Mouse (Mus musculus) monocyte, adult 2 months (primary cell): Measurements from ENCODE around the gene Smg6.
"Not testable (repeated sequence)": the region's sequence is repeated elsewhere in the genome, so short reads cannot be mapped to it uniquely, and the experiment has no call there.

Experiments used
- DNase-seq, 2 experiments: peaks; one replicate each; pipeline ENCODE4 v3.0.0; 2022; ENCODE audit warnings: low spot score in 2 of 2, low read depth in 1 of 2

The Smg6 gene

DNA sequence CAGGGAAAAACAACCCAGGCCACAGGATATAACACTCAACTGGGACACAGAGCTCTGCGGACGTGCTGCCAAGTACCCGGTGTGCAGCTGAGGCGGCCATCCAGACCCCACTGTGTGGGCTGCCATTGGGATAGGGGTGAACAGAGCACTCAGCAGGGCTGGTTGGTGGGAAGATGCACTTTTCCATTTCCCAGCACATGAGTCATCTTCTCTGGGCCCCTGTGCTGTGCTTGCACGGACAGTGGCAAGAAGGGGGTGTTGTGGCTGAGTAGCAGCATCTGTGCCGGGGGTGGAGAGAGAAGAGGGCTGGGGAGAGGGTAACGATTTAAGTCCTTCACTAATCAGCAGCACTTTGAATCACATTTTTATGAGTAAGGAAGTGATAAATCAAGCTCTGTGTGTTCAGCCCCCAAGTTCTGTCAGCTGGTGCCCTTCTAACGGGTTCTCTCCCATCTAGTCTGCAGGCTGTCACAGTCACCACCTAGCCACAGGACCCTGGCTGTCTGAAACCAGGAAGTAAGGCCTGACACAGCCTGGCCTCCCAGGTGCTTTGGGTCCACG is 66.9 kb downstream of the Smg6 start:
- no peak for DNase-seq

DNA sequence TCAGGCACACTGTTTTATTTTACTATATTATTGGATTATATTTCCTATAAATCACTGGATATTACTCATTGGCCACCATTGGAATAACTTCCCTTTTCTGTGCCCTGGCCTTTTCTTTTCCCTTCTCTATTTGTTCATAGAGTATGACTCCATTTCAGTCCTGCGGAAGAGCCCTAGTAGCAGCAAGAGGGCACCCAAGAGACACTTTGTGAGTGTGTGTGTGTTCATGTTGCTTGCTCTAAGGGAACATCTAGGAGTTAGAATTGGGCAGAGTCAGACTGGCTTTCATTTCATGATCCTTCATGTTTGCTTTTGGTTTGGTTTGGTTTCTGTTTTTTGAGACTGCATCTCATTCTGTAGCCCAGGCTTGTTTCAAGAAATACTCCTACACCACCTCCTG is 68.5 kb downstream of the Smg6 start:
- no peak for DNase-seq

DNA sequence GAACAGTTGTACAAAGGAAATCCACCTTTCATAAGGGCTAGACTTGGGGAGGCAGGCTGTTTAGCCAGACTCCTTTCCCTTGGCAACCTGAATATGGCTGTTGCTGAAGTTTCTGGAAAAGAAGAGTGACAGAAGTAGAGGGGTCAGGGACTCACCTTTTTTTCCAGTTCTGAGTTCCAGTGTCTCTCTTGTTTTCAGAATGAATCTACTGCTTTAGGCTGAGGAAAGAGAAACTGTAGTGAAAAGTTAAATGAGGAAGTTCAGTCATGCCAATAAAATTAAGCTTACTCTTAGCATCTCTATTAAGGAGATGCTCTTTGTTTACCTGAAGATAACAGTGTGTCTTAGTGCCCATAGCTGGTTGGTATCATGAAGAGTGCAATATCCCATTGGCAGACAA is 69.2 kb downstream of the Smg6 start:
- DNase-seq, result no peak

DNA sequence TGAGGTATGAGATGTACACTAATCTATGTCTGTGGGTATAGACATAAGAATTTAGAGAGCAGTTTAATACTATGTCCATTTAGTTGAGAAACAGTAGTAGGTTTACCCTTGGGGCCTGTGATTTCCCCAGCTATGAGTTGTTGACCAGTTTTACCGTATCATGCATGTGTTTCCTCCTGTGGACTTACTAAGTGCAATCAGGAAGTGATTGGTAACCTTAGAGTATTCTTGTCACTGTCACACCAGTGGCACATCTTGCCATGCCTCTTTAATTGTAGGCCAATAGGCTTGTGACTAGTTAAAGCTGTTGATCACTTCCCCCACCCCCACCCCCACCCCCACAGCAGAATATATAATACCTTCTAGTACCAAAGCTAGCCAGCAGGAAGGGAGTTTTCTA is 70.9 kb downstream of the Smg6 start:
- no peak for DNase-seq

DNA sequence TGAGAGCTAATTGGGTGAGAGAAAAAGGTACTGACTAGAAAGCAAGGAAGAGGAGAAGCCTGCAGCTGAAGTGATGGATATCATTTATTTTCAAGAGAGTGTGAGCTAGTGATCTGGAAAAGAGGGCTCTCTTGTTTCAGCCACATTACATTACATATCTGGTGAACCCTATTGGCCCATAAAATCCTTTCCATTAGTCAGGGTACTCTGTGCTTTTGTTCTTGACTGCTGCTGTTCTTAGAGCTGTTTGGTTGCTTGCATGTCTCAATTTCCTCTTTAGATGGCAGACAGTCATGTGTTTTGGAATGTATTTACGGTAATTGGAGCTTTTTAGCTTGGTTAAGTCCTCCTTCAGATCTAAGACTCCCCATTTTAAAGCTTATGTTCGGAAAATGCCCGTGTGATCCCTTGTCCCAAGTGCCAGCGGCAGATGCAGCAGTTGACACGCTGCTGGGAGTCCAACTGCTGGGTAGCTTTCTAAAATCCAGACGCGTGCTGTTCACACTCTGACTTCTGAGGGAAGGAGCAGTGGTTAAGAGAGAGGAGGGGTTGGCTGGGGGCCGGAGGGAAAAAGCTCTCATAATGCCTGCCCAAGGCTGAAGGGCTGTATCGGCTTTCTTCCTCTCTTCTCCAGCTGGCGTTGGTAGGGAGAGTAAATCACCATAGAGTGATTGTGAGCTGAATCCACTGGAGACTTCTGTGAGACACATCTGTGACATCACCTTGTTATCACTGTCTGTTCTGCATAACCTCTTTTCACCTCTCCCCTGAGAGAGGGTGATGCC is 75.4 kb downstream of the Smg6 start:
- DNase-seq, result no peak

DNA sequence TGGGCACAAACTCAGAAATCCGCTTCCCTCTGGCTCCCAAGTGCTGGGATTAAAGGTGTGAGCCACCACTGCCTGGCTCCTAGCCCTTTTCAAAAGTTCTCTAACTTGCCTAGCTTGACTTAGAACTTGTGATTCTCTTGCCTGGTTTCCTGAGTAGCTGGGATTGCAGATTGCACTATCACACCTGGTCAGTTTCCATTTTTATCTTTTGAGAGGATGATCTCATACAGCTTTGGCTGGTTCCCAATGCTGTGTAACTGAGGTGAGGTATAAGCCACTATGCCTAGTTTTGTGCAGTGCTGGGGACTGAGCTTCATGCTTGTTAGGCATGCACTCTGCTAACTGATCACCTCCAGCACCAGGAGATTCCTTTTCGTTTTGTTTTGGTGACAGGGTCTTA is 82.6 kb downstream of the Smg6 start:
- no peak for DNase-seq

DNA sequence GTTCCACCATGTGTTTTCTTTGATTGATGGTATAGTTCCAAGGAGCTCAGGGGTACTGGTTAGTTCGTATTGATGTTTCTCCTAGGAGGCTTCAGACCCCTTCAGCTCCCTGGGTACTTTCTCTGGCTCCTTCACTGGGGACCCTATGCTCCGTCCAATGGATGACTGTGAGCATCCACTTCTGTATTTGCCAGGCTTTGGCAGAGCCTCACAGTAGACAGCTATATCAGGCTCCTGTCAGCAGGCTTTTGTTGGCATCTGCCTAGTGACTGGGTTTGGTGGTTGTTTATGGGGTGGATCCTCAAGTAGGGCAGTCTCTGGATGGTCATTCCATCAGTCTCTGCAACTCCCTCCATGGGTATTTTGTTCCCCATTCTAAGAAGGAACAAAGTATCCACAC is 83.9 kb downstream of the Smg6 start:
- not testable (repeated sequence) for DNase-seq

DNA sequence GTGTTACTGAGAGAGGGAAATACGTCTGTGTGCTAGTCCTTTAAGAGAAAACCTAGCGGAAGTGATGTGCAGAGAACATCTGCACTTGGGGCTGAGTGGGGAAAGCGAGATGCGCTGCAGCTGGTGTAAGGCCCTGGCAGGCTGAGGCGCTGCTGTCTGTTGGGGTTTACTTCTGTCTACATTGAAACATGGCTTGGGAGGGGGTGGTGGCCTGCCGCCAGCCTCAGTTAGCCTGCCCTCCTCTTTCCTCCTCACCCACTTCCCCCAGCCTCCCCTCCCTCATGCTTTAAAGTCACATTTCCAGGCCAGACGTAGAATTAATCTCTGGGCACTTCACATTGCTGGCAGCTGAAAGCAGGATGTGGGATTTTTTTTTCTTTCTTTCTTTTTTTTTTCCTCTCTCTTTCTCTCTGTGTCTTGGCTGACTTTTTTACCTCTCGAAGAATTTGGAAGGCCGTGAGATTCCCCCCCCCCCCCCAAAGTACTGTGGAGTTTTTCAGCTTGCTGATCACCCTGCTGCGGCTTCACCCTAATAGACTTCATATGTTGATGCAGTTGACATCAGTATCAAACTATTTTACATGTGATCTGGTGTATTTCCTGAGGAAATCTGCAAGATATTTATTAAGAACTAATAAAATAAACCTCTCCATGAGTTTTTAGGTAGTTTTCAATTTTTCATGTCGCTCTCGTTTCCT is 87.5 kb downstream of the Smg6 start:
- DNase-seq, result no peak

DNA sequence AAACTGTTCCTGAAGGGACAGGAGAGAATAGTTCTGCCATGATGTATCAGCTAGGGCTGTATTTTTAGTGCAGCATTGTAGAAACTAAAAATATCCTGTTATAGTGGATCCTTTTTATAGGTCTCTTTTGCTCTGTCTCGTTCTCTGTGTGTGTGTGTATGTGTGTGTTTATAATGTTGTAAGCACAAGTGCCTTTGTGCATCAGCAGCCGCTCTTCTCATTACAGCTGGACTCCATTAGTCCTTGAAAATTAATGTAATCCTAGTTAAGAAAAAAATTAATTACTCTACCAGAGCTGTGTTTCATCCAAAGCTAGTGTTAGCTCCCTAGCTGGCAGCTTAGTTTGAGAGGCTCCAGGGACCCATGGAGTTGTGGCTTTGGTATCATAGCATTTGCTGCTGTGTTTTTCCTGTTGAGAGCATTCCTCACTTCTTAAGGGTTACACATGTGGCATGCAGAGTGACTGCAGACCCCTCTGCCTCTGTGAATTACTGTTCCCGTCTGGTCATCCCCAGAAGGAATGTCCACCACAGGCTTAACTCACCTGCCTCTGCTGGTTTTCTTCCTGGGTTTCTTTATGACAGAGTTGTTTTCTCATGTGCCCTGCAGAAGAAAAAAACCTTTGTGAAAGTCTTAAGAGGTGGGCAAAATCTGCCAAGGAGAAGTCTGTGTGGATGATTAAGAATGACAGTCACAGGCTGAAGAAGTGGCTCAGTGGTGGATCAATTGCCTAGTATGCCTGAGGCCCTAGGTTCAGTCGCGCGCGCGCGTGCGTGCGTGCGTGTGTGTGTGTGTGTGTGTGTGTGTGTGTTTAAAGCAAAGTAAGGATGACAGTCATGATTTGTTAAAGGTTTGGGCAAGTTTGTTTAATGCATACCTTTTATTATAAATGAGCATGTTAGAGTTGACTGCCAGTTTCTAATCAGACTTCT is 88.4 kb downstream of the Smg6 start:
- no peak for DNase-seq

DNA sequence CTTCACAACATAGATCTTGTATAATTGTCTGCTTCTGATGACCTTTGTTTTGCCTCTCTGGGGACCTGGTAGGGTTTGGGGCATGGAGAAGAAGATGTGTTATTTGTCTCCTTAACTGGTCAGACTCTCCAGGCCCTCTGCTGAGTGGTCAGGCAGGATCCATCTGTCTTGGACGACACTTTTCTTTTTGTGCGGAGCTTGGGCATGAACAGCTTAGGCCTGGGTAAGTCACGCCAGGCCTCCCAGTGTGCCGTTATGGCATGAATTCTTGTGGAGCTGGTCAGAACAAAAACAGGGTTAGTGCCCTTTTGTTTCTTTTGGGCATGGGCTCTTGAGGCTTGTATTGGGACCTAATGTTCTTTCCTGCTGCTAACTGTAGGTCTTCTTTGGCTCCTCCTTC is 89.2 kb downstream of the Smg6 start:
- no peak for DNase-seq

DNA sequence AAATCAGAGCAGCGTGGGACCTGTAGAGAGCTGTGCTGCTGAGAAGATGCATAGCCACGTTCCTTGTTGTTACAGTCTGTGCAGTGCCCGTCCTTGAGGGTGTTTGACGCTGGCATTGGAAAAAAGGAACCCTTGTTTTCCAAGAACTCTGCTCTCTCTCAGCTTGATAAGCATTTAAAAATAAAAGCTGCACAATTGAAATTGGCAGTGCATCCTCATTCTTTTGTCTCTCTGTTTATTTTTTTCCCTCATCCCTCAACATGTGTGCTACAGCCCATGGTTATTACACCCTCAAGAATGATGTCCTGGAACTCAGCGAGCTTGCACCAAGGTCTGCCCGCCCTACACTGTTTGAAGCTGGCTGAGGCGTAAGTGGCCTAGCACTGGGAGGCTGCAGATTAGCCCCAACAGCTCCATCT is 89.8 kb downstream of the Smg6 start:
- no peak for DNase-seq

DNA sequence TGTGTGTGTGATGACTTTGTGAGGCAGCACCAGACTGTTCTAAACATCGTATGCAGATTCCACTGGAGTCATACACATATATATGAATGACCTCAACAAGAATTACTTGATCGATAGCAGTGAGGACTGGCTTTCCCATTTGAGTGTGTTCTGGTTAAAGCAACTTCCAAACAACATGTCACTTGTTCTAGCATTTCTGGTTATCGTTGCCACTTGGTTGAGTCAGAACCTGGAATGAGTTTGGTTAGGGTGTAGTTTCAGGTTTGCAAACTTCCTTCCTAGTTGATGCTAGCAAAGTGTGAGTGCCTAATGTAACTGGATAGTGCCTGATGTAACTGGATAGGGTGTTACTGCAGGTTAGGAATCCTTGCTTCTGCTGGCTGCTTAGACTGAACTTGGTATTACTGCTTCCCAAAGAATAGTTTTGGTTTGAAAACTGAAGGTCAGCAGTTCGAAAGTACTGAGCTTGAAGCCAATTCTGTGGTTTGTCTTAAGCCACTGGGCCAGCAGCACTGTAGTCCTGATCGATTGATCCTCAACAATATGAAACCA is 90.8 kb downstream of the Smg6 start:
- DNase-seq, result no peak

DNA sequence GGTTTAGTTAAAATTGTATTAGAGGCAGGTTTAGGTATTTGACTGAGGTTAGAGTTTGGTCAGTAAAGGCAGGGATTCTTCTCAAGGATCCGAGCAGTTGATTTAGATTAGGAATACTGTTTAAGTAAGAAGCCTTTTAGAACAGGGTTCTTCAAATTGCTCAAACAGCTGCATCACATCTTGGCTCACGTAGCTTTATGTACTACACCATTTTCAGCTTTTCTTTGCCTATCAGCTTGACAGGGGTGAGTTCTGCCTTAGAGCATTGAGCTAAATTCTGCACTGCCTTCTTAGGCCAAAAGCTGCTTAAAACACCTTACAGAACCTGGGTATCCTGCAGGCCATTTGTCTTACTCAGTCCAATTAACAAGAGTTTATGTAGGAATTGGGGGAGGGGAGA is 92.2 kb downstream of the Smg6 start:
- DNase-seq, result no peak

DNA sequence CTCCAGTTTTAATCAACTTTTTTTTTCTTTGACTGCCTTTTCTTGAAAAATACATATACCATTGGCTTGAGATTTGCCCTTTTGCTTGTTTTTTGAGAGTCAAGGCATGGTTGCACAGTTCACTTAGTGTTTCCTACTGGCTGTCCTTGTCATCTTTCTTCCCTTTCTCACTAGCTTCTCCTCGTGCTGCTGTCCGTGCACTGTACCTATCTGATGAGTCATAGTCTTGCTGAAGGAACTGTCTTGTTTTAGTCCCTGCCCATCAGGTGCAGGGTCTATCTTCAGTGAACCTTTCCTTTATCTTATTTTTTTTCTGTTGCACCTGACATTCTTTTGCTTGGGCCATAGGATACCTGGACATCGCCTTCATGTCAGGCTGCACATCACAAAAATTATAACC is 101.4 kb downstream of the Smg6 start:
- no peak for DNase-seq

DNA sequence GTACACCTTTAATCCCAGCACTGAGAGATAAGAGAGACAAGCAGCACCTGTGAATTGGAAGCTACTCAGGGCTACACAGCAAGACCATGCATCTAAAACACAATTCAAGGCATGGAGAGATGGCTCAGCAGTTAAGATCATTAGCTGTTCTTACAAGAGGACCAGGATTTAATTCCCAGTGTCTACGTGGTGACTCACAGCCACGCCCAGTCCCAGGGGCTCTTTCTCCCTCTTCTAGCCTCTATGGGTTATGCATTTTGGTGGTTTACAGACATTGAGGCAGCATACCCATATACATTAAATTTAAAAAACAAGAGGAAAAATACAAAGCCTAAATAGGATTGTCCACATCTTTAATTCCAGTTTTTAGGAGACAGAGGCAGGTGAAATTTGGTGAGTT is 102.0 kb downstream of the Smg6 start:
- no peak for DNase-seq

DNA sequence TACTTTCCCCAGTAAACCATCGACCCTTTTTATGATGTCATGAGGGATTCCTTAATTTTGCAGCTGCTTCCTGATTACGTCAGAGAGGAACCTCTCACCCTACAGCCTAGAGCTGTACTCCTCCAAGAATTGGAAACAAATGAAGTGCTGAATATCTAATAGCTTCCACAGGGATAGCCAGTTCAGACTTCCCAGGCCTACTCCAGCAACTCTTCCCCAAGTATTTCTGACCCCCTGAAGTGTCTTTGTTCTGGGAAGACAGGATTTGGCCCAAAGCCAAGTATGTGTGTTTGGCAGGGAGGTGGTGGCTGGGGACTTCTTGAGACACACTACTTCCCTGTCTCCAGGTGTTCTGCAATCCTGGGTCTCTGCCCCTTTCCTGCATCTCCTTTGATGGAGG is 105.6 kb downstream of the Smg6 start:
- no peak for DNase-seq

DNA sequence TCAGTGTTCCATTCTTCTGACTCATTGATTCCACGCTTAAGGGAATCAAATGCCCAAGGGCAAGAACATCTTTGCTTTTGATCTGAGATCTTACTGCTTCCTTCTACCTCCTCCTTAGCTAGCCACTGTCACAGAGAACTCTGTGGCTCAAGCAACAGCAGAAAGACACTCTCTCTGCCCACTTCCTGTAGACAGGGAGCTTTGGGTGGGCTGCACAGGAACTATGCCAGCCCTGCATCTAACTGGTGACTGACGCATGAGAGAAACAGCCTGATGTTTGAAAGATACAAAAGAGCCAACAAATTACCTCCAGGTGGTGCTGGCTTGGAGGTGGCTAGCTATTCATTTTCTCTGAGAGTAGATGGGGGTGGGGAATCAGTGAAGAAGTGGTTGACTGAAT is 107.3 kb downstream of the Smg6 start:
- DNase-seq, result no peak

DNA sequence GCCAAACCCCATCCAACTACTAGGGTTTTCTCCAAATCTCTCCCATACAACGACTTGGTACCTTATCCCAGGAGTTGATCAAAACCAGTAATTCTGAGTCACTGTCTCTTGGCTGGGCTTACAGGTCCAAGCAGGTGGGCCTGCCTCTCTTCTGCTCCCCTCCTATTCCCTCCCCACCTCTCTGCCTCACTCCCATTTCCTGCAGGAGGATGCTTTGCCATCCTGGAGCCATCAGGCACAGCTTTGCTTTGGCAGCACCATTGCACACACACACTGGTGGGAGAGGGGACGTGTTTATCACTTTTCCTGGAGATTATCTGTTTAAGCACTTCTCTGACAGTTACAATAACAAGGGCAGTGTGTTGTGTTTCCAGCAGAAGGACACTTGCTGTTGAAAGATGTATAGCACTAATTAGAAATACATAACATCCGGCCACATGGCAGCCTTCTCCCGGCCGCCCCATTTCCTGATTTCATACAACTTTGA is 108.0 kb downstream of the Smg6 start:
- DNase-seq, result no peak

DNA sequence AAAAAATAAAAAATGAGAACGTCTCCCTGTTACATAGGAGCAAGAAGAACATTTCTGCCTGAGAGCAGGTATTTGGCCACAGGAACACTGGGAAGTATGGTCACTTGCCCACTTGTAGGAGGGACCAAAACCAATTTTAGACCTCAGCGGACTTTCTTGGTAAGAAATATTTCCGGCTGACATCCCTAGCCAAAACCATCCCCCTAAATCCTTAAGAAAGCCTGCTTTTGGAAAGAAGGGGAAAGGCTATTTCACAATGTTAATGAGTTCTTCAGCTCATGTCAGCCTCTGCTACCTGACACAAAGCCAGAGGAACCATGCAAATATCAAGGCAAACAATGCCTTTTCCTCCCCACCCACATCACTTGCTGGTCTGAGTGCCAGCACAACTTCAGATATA is 108.5 kb downstream of the Smg6 start:
- DNase-seq, result no peak

DNA sequence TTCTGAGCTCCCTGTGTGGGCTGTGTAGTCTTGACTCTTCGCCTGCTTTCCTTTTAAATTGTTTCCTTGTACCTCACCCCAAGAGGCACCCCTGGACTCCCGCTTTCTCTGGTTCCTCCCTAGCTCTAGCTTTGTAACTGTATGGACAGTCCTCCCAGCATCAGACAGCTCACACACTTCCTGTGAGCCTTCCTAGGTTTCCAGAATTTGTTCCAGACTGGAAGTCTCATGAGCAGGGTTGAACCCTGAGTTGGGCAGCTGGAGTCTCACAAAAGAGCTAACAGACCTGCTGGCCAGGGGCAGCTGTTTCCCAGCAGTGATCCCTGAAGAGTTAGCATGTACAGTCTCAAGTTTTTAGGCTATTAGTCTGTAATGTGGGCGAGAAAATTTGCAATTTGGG is 118.7 kb downstream of the Smg6 start:
- DNase-seq, result no peak

DNA sequence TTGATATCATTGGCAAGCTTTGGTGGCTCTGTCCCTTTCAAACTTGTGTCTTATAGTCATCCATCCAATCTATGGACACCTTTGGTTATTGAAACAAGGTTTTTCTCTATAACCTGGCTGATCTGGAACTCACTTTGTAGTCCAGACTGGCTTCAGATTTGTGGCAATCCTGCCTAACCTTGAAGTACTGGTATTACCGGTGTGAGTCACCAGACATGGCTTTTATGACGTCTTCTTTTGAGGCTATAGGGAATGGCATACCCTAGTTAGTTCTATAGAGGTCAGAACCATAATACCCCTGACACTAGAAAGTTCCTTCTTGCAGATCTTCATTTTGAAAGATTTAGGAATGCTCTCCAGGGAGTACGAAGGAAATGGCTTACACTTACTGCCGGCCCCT is 120.2 kb downstream of the Smg6 start:
- no peak for DNase-seq
